Mouse (Mus musculus) E14TG2a.4 (cell line): ENCODE data around the gene Inpp5a.

Experiments used
- CTCF ChIP-seq: conservative IDR thresholded peaks from 2 replicates; pipeline ENCODE4 v1.5.1; 2014; ENCODE audit warnings: low read length
- NANOG ChIP-seq: IDR thresholded peaks from 2 replicates; pipeline ENCODE4 v1.6.1; 2014; ENCODE audit warnings: borderline replicate concordance, low read length, mixed read lengths
- POU5F1 ChIP-seq: IDR thresholded peaks from 2 replicates; pipeline ENCODE4 v1.6.1; 2014; ENCODE audit warnings: low read length, borderline replicate concordance

GRCm38 (mm10) chr7:139441761-139442211 lies 52.9 kb downstream of the Inpp5a start:
- TF ChIP-seq CTCF: no peak
- TF ChIP-seq POU5F1: no peak
- TF ChIP-seq NANOG: no peak
